Mouse (Mus musculus) cortical plate, adult 2 months (tissue): Measurements from ENCODE around the gene Fgd5.

Experiments used
- CTCF ChIP-seq: fragments of 200-500 bp; IDR thresholded peaks from 2 replicates; pipeline ENCODE4 v1.5.1; 2011; ENCODE audit warnings: mild to moderate bottlenecking, control low read depth, low read length; ENCODE audit not compliant: insufficient read depth; ENCODE audit errors: extremely low read depth
- POLR2A ChIP-seq: fragments of 200-500 bp; IDR thresholded peaks from 2 replicates; pipeline ENCODE4 v1.6.1; 2011; ENCODE audit warnings: mild to moderate bottlenecking, low read length, control low read depth; ENCODE audit not compliant: insufficient read depth; ENCODE audit errors: extremely low read depth

DNA sequence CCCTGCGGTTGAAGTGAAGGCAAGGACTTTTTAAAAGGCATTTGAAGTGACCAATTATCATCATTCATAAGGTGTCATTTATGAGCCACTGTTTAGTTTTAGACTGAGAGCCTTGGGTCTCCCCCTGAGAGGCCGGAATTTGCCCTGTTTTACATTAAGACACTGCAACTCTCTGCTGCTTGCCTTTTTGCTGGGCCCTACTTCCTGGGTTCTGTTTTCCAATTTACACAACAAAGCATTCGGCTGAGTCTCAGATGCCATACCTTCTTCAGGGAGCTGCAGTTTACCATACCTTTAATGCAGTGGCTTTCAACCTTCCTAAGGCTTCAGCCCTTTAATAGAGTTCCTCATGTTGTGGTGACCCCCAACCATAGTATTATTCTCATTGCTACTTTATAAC lies 26.1 kb downstream of the Fgd5 start:
- TF ChIP-seq POLR2A (no peak), CTCF (no peak)
